Mouse (Mus musculus) hindbrain, embryonic 14.5 days (tissue): Measurements from ENCODE around the gene Setd3. TPM values are rescaled to one million over a fixed set of nuclear protein-coding genes. Genes with fewer than 3 reads are reported as not detected.

Experiments used
- ATAC-seq: fragments of 200-750 bp; cut with Nextera tagmentation; 2 replicates; pipeline ENCODE4 v1.8.0; 2017; ENCODE audit warnings: moderate number of reproducible peaks, mild to moderate bottlenecking, moderate TSS enrichment, moderate library complexity; ENCODE audit not compliant: low FRiP score
- DNase-seq: peaks from one replicate; pipeline ENCODE4 v3.0.0-alpha.2; 2015; ENCODE audit warnings: low spot score
- H3K27ac ChIP-seq: fragments of 300-500 bp; sonication (generic); 2 replicates; pipeline ENCODE4 v1.5.1; 2014; ENCODE audit warnings: mild to moderate bottlenecking, moderate library complexity
- H3K27me3 ChIP-seq: fragments of 300-500 bp; sonication (generic); 2 replicates; pipeline ENCODE4 v1.6.1; 2014; ENCODE audit warnings: mild to moderate bottlenecking, low read length, mixed read lengths; ENCODE audit not compliant: control insufficient read depth, insufficient read depth
- H3K36me3 ChIP-seq: fragments of 300-500 bp; sonication (generic); replicated peaks from 2 replicates; pipeline ENCODE4 v1.6.1; 2014; ENCODE audit not compliant: control insufficient read depth, insufficient read depth
- H3K4me1 ChIP-seq: fragments of 300-500 bp; sonication (generic); replicated peaks from 2 replicates; pipeline ENCODE4 v1.6.1; 2014; ENCODE audit warnings: antibody characterized with exemption, low read length, mixed read lengths; ENCODE audit not compliant: control insufficient read depth, insufficient read depth
- H3K4me2 ChIP-seq: fragments of 300-500 bp; sonication (generic); replicated peaks from 2 replicates; pipeline ENCODE4 v1.6.1; 2014; ENCODE audit warnings: mild to moderate bottlenecking, moderate library complexity
- H3K4me3 ChIP-seq: fragments of 300-500 bp; sonication (generic); replicated peaks from 2 replicates; pipeline ENCODE4 v1.5.1; 2014; ENCODE audit warnings: mild to moderate bottlenecking, low read length
- H3K9ac ChIP-seq: fragments of 300-500 bp; sonication (generic); 2 replicates; pipeline ENCODE4 v1.6.1; 2014
- H3K9me3 ChIP-seq: fragments of 300-500 bp; sonication (generic); 2 replicates; pipeline ENCODE4 v1.6.1; 2016; ENCODE audit warnings: low read length; ENCODE audit not compliant: control insufficient read depth
- WGBS: fragments of 180-500 bp; shearing (Covaris S2); extraction: QIAGEN DNeasy Blood & Tissue Kit; methylation state at CpG from one replicate; pipeline ENCODE4 v1.1.7; 2014; 5-methylcytosine and 5-hydroxymethylcytosine counted together
- polyA plus RNA-seq: library from polyadenylated mRNA; unstranded; fragments of >200 nt; fragmentation: Nextera tagmentation; extraction: Ambion mirVana; gene quantifications from 2 replicates; pipeline ENCODE4 v1.2.1, GENCODE M21; 2014

Gene Setd3
- polyA plus RNA-seq, 1 experiment from 2014 or later = 86.7 TPM

- WGBS = 91% methylated on average over 6 of the region's 6 CpGs
- H3K4me1 ChIP-seq = no peaks in the 10 kb centered on the region
- H3K36me3 ChIP-seq = peaks cover 83% of the 10 kb centered on the region
- DNase-seq (no peak), ATAC-seq (no peak)
- no peaks in the 10 kb centered on the region for H3K27me3 ChIP-seq
- no peaks in the 10 kb centered on the region for H3K9me3 ChIP-seq
- no peak overlapping the region for H3K4me2 ChIP-seq
- no peak overlapping the region for H3K4me3 ChIP-seq
- no peak overlapping the region for H3K9ac ChIP-seq
- H3K27ac ChIP-seq = no peak overlapping the region
These were observed 8.5 kb upstream of the Setd3 start for GRCm38 (mm10) chr12:108187541-108188091.

DNA sequence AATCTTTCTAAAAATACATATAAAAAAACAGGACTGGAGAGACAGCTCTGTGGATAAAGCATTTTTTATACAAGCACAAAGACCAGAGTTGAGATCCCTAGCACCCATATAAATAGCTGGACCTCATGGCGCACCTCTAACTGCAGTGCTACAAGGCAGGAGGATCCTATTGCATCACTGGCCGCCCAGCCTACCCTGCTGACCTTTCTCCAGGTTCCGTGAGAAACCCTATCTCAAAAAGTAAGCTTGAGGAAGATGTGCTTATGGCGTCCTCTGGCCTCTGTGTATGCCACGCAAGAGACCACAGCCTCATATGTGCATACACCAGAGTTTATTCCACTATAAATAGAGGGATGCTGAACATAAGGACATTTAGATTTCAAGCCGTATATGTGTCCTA is 2.6 kb upstream of the Setd3 start:
- H3K4me3 ChIP-seq = no peak overlapping the region
- peaks cover 32% of the 10 kb centered on the region for H3K36me3 ChIP-seq
- peaks cover 23% of the 10 kb centered on the region for H3K4me1 ChIP-seq
- H3K27me3 ChIP-seq = no peaks in the 10 kb centered on the region
- WGBS = 94% methylated on average over 6 of the region's 6 CpGs
- H3K27ac ChIP-seq = no peak overlapping the region
- H3K9me3 ChIP-seq = no peaks in the 10 kb centered on the region
- no peak for ATAC-seq
- H3K9ac ChIP-seq = no peak overlapping the region
- H3K4me2 ChIP-seq = no peak overlapping the region
- no peak for DNase-seq

DNA sequence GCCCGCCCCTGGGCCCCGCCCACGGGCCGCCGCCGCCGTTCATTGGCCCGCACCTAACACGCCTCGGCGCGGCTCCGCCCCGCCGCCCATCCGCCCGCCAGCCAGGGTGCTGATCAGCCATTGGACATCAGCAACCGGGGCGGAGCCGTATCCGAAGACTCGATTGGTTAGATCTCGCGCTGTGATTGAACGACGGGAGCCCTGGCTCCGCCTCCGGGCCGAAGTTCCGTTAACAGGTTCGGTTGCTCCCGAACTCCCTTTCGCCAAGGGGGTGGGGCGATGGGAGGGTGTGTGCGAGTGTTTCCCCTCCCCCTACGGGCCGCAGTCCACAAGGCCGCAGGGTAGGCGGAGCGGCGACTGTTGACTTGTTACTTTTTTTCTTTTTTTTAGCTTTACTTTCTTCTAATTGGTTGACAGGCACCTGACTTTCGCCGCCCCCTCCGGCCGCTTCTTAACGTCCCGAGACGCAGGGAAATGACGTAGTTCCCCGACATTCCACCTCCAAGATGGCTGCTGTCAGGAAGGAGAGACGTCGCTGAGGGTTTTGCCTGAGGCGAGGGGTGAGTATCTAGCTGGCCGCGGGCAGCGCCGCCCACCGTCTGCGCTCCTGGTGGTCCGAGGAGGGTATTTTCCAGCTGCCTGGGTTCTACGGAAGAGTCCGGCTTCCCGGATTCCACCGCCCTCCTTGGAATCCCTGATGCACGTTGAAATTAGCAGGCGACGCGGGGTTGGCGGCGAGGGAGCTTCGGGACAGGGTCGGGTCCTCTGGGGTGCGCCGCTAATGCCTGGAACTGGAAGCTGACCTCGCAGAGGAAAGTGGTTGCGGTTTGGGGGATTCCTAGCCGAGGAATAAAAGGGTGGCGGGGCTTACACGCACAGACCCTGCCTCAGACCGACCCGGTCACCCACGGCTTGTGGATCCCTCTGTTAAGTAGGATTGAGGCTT is 480 bp upstream of the Setd3 start, which contains the start of gene Ccnk:
Gene Ccnk (plus strand): TSS at position 259 of the 946 bp plus-strand sequence.
- Histone ChIP-seq H3K9ac (peak within 1 kb of the TSS; percentile 94), H3K9me3 (no peaks in the 10 kb centered on the region), H3K27me3 (no peaks in the 10 kb centered on the region), H3K4me3 (peak within 1 kb of the TSS; percentile 98), H3K4me2 (peak within 1 kb of the TSS; percentile 76), H3K27ac (peak within 1 kb of the TSS; percentile 81), H3K4me1 (peaks cover 29% of the 10 kb centered on the region), H3K36me3 (peaks cover 14% of the 10 kb centered on the region)
- peak; percentile 98 for DNase-seq
- under 1% methylated on average over 70 of the region's 82 CpGs for WGBS
- ATAC-seq = peak; percentile 98

DNA sequence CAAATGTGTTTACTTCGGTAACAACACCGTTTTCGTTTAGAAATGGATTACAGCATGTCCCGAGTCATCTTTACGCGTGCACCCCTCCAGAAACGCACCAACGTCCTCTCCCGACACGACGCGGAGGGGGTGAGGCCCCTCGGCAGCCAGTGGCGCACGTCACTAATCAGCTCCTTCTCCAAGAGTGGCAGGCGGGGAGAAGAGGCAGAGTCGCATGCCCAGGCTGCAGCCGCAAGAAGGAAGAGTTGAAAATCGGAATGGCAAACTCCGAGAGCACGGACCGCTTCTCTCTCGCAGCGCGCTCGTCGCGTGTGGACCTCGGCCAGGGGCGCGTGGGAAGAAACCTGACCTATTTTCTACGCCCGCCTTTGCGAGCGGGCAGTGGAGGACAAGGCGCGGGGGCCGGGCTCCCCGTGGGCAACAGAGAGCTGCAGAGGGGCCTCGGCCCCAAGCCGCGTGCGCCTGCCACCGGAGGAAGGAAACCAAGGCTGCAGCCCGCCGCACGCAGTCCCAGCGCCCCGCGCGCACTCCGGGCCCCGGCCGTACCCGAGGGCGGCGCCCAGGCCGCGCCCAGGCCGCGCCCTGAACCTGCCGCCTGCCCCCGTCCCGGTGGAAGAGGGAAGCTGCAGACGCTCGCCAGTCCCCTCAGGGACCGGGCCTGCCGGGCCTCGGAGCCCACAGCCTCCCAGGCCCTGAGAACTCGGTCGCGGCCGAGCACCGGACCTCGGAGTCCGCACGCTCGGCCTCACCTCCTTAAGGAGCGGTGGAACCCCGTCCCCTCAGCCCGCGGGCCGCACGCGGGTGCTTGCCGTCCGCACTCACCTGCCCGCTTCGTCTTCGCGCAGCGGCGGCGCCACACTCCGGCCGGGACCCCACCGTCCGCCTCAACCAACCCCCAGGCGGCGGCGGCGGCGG is 526 bp downstream of the Setd3 start:
- Histone ChIP-seq H3K4me2 (peak overlapping the region; percentile 63), H3K4me3 (peak overlapping the region; percentile 98), H3K4me1 (peaks cover 29% of the 10 kb centered on the region), H3K9me3 (no peaks in the 10 kb centered on the region), H3K9ac (peak overlapping the region; percentile 94), H3K27ac (peak overlapping the region; percentile 81), H3K27me3 (no peaks in the 10 kb centered on the region), H3K36me3 (peaks cover 6% of the 10 kb centered on the region)
- peak; percentile 52 for DNase-seq
- ATAC-seq = peak; percentile 10; the same call in 1 of the 2 replicates
- WGBS = under 1% methylated on average over 100 of the region's 103 CpGs

GRCm38 (mm10) chr12:108176366-108176765 is 2.7 kb downstream of the Setd3 start:
- no peak overlapping the region for H3K27ac ChIP-seq
- no peak overlapping the region for H3K4me2 ChIP-seq
- WGBS = 78% methylated on average over 3 of the region's 3 CpGs
- no peaks in the 10 kb centered on the region for H3K9me3 ChIP-seq
- no peak overlapping the region for H3K4me3 ChIP-seq
- no peak for DNase-seq
- H3K9ac ChIP-seq = no peak overlapping the region
- H3K4me1 ChIP-seq = peaks cover 33% of the 10 kb centered on the region
- H3K27me3 ChIP-seq = no peaks in the 10 kb centered on the region
- H3K36me3 ChIP-seq = no peaks in the 10 kb centered on the region
- ATAC-seq = no peak

DNA sequence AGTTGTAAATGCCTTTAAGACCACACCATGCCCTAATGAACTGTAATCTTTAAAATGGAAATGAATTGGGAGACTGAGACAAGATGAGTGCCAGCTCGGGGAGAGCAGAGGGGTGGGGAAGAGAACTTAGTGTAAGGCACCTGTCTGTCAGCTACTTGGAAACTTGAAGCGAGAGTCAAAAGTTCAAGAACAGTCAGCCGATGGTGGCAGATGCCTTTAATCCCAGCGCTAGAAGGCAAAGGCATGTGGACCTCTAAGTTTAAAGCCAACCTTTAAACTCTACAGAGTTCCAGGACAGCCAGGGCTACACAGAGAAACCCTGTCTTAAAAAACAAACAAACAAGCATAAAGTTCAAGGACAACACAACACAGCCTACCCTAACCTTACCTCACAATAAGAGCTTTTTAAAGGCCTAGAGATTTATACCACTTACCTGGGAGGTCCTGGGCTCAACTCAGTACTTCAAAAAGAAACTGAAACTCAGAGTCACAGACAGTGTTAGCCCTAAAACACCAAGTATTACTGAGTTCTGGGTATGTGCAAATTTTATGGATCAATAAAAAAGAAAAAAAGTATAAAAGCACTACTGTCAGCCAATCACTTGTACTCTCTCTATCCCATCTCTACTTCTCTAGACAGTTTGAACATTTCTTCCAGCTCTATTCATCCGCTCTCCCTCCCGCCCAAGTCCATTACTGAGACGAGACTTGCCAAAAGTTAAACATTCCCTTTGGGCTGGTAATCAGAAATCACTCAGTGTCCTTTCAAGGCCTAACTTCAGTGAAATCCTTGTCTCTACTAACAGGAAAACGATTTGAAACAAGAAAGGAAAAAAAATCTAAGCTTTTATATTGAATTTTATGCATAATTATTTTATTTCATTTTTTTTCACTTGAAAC is 4.3 kb downstream of the Setd3 start:
- DNase-seq = no peak

DNA sequence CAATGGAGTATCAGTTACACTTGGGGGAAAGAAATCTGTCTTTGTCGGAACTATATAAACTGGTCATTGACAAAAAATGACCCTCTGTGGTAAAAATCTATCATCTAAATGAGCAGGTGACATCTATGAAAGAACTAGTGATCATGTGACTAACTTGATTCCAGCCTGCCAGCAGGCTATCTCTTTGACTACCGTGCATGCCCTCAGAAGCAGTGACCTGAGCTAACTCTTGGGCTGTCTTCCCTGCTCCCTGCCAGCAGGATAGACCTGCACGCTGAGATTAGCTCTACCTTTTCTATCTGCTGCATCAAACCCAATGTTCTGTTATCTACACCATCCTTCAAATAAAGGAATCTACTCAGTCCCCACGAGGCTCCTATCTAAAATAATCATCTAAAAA is 6.5 kb downstream of the Setd3 start:
- no peak for ATAC-seq
- H3K4me2 ChIP-seq = no peak overlapping the region
- H3K4me1 ChIP-seq = peaks cover 17% of the 10 kb centered on the region
- no peaks in the 10 kb centered on the region for H3K9me3 ChIP-seq
- no peak for DNase-seq
- H3K4me3 ChIP-seq = no peak overlapping the region
- H3K27me3 ChIP-seq = no peaks in the 10 kb centered on the region
- no peaks in the 10 kb centered on the region for H3K36me3 ChIP-seq
- H3K27ac ChIP-seq = no peak overlapping the region
- H3K9ac ChIP-seq = no peak overlapping the region
- WGBS = 55% methylated on average over 4 of the region's 4 CpGs

More for the DNA sequence above, 4.3 kb downstream of the Setd3 start:
- no peak overlapping the region for H3K9ac ChIP-seq
- H3K36me3 ChIP-seq = no peaks in the 10 kb centered on the region
- no peak overlapping the region for H3K27ac ChIP-seq
- H3K4me1 ChIP-seq = peaks cover 22% of the 10 kb centered on the region
- H3K4me2 ChIP-seq = no peak overlapping the region
- no peak overlapping the region for H3K4me3 ChIP-seq
- no peaks in the 10 kb centered on the region for H3K27me3 ChIP-seq
- 81% methylated on average over 8 of the region's 8 CpGs for WGBS
- ATAC-seq = no peak
- H3K9me3 ChIP-seq = no peaks in the 10 kb centered on the region

GRCm38 (mm10) chr12:108171336-108171735 is 7.8 kb downstream of the Setd3 start:
- Histone ChIP-seq H3K4me1 (peaks cover 6% of the 10 kb centered on the region; the same call in 1 of the 2 replicates), H3K36me3 (no peaks in the 10 kb centered on the region), H3K9me3 (no peaks in the 10 kb centered on the region), H3K4me2 (no peak overlapping the region), H3K4me3 (no peak overlapping the region), H3K27me3 (no peaks in the 10 kb centered on the region), H3K9ac (no peak overlapping the region), H3K27ac (no peak overlapping the region)
- no peak for DNase-seq
- ATAC-seq = no peak
